Mouse (Mus musculus) spleen, postnatal 14 days (tissue): ENCODE measurements around the gene Fermt1.

ENCODE experiments used
- DNase-seq, 2 experiments: peaks; one replicate each; pipeline ENCODE4 v3.0.0; 2021 to 2022; ENCODE audit warnings: low spot score in 2 of 2

The Fermt1 gene

DNA sequence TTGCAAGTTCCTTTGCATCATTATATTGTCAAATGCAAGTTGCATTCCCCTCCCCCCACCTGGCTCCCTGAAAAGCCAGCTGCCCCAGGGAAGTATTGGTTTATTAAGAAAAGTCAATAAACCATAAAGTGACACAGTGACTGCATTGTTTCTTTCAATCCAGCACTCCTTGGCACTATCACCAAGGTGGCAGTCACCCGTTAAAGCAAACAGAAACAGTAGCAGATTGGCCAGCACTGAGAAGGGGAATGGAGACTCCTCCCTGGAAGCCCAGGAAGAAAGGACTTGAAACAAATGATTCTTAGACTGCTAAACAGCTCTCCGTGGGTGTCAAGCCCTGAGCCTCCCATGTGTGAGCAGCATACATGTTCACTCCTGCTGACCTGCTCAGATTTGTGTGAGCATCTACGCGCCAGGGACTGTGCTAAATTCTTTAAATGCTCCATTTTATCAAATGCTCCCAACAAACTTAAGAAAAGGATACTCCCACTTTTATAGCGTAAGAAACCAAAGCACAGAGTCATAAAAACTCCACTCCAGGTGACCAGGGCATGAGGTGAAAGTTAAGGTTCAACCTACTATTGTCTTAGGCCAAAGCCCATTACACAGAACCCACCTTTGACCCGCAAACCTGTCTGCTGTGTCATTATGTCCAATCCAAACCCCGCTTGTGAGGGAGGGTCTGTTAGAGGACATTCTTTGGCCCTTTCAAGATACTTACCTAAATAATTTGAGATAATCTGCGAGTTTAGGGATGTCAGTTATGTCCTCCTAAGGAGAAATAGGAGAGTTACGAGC, 23.4 kb downstream of the Fermt1 start:
- DNase-seq: no peak

DNA sequence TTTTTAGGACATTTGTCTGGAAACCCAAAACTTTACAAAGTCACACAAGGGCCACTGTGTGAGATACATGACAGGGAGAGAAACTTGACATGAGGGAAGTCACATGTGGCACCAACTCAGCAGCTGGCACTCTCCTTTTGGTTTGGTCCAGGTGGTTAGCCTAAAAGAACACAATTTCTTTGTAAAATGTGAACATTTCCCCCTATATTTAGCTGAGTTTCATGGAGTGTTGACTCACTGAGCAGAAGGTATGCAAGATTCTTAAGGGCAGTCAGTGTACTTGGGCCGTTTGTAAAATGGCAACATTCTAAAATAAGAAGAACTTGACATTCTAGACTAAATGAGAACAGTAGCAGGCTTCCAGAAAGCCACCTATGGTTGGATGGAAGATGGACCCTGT, 30.9 kb downstream of the Fermt1 start:
- DNase-seq: no peak

- DNase-seq: no peak
Measured at GRCm38 (mm10) chr2:132906763-132907162, 38.9 kb downstream of the Fermt1 start.

DNA sequence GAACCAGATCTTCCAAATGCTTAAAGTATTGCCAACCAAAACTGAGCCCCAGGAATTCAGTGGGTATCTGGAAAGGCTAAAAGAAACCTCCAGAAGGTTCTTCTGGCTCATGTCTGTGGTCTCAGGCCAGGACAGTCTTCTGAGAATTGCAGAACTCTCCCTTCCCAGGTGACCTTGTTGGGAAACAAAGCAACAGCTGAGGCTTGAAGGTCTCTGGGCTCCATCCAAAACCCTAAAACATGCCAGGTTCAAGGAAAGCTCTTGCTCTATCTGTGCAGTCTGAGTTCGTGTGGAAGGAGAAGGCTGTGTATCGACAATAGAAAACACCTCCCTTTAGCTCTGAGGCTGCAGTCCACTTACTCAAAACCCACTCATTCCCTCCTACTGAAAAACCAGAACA, 40.7 kb downstream of the Fermt1 start:
- no peak for DNase-seq

DNA sequence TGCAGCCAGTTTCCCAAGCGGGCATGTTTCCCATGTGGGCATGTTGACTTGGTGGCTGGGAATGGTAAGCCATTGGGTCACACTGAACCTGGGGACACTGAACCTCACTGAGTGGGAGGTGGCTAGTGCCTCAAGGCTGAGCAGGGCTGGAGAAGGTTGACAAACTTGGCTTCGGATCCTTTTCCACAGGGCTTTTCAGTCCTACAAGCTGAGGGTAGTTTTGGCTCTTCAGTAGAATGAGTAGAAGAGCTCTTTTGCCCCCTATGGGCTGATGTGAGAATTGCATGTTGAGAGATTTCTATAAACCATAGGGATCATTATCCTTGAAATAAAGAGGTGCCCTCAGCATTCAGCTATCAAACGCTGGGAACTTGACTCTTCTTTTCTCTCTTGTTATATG, 42.2 kb downstream of the Fermt1 start:
- no peak for DNase-seq

- no peak for DNase-seq
Measured at GRCm38 (mm10) chr2:132902056-132902455, 43.6 kb downstream of the Fermt1 start.

DNA sequence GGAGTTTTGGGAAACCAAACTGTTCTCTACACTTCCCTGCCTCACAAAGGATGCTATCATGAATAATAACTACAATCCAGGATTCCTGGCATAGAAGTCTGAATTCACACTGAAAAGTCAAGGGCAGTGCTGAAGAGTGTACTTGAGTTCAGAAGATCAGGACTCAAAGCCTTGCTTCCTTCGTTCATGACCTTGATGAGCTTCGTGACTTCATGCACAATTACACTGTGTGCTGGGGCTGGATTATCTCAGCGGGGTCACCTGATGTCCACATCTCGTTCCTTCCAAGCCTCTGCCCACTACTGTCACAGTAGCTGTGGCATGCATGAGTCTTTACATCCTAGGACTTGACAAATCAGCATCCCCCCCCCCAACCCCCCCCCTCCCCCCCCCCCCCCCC, 44.1 kb downstream of the Fermt1 start:
- no peak for DNase-seq

- DNase-seq: no peak
Measured at GRCm38 (mm10) chr2:132900596-132900995, 45.1 kb downstream of the Fermt1 start.

GRCm38 (mm10) chr2:132898211-132898610, 47.5 kb downstream of the Fermt1 start:
- no peak for DNase-seq

GRCm38 (mm10) chr2:132893826-132894225, 51.9 kb downstream of the Fermt1 start:
- DNase-seq: no peak

DNA sequence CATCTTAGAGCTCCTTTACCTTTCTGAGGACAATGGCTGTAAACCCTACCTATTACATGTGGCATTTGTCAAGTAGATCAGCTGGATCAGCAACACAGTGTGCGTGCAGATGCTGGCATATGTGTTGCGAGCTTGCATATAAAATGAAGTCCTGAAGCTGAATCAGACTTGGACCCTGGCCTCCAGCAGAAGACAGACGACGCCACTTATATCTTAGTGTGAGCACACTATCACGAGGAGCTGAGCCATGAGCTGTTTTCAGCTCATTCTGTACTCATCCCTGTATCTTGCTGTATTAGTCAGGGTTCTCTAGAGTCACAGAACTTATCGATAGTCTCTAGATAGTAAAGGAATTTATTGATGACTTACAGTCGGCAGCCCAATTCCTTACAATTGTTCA, 60.4 kb downstream of the Fermt1 start:
- DNase-seq: no peak

- DNase-seq: no peak
Measured at GRCm38 (mm10) chr2:132884303-132884967, 61.3 kb downstream of the Fermt1 start.

GRCm38 (mm10) chr2:132880844-132881645, 64.7 kb downstream of the Fermt1 start, which contains the start of gene Lrrn4:
TSS of gene Lrrn4 (minus strand) at chr2:132880891.
- DNase-seq: no peak

DNA sequence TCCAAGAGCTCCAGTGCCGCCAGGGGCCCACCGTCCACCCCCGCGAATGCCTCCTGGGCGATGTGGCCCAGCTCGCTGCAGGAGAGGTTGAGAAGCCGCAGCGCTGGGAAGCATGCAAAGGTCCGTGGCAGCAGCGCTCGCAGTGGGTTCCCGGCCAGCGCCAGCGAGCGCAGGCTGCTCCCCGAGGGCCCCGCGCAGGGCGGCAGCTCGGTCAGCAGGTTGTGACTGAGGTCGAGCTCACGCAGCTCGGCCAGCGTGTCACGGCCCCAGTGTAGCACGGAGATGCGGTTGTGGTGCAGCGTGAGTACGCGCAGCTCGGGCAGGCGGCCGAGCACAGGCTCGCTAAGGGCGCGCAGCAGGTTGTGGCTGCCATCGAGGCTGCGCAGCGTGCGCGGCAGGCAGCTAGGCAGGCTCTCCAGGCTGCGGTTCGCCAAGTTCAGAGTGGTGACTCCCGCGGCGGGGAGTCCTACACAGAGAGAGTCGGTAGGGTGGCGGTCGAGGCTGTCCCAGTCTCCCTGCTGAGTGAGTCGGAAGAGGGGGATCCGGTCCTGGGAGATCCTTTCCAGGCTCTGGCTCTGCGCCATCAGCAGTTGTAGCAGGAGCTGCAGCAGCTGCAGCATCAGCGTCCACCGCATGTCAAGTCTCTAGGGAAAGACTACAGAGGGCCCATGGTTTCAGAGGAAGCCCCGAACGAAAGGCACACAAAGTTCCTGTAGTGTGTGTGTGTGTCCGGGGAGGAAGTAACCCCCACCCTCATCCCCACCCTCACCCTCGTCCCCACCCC, 66.3 kb downstream of the Fermt1 start:
- DNase-seq: no peak

DNA sequence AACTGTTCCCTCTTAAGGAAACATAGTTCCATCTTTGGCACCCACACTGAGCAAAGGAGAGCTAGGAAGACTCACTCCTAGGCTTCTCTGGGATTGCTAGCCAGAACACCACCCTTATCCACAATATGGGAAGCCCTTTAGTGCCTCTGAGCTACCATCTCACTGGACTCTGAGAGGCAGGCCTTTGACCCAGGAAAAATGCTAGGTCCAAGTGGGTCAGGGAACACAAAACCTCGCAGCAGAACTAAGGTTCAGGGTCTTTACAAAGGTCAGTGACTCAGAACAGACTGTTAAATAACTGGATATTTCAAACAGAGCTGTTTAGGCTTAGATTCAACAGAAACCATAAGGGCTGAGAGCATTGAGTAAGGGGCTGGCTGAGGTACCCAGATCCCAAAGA, 68.7 kb downstream of the Fermt1 start:
- no peak for DNase-seq

GRCm38 (mm10) chr2:132873657-132874326, 71.9 kb downstream of the Fermt1 start:
- DNase-seq: no peak

- no peak for DNase-seq
Measured at GRCm38 (mm10) chr2:132871663-132872062, 74.0 kb downstream of the Fermt1 start.

- DNase-seq: no peak
Measured at GRCm38 (mm10) chr2:132870286-132870685, 75.4 kb downstream of the Fermt1 start.

GRCm38 (mm10) chr2:132869682-132870081, 76.0 kb downstream of the Fermt1 start:
- DNase-seq: no peak

DNA sequence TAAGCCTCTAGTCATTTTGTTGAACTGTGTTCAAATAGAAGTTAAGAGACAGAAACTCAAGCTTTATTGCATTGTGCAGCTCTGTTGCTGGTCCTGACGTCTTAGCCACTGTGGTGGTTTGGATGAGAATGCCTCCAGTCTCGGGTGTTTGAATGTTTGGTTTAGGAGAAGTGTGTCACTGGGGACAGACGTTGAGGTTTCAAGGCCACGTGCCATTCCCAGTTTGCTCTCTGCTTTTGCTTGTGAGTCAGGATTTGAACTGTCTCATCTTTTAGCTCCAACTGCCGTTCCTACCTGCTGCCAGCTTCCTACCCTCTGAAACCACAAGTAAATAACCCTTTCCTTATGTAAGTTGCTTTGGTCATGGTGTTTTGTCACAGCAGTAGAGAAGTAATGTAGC, 78.2 kb downstream of the Fermt1 start:
- no peak for DNase-seq

GRCm38 (mm10) chr2:132863325-132863724, 82.4 kb downstream of the Fermt1 start:
- no peak for DNase-seq
